Mouse (Mus musculus) heart, adult 2 months (tissue): ENCODE data around the gene Lair1.

Experiments
- CTCF ChIP-seq: fragments of 200-600 bp; IDR thresholded peaks from 2 replicates; pipeline ENCODE4 v1.8.1; 2022; ENCODE audit warnings: antibody characterized with exemption, mild to moderate bottlenecking, moderate library complexity
- EP300 ChIP-seq: fragments of 200-500 bp; IDR thresholded peaks from 2 replicates; pipeline ENCODE4 v1.6.1; 2011; ENCODE audit warnings: low read depth, low read length, control low read depth; ENCODE audit not compliant: insufficient read depth
- POLR2A ChIP-seq: fragments of 200-500 bp; IDR thresholded peaks from 2 replicates; pipeline ENCODE4 v1.6.1; 2011; ENCODE audit warnings: mild to moderate bottlenecking, low read depth, low read length, control low read depth; ENCODE audit not compliant: insufficient read depth

- TF ChIP-seq CTCF, result no peak
- no peak for TF ChIP-seq POLR2A
- TF ChIP-seq EP300, result no peak
Measured at GRCm38 (mm10) chr7:4079511-4079910, 16.5 kb upstream of the Lair1 start.
